In genomic region chr10:123255674-123256348, GRCm38 (mm10) we compare ENCODE assay signal across 15 mouse cellular contexts. TPM values are rescaled to one million over a fixed set of nuclear protein-coding genes. Genes with fewer than 3 reads are reported as not detected.
DNase-seq lines count a peak whose midpoint lies in the region; ATAC-seq and TF ChIP-seq lines count a peak whose summit lies in the region.
"Had no signal": no experiment of that assay in that cellular context is flagged by ENCODE, and none has a peak within 500 bp of the region (broad histone marks: within the 10 kb centered on the region; RNA-seq: fewer than 3 reads in every experiment).

No protein-coding gene starts in this region.

- H3K4me2 ChIP-seq in kidney, postnatal 0 days (ENCODE audit: low read length): no peak overlapping the region
- H3K4me2 ChIP-seq: heart, embryonic 15.5 days; hindbrain, embryonic 15.5 days; limb, embryonic 12.5 days; lung, embryonic 14.5 days; midbrain, embryonic 11.5 days had no signal

- H3K4me3 ChIP-seq in kidney, postnatal 0 days (replicated peaks; ENCODE audit: low read depth, low read length): no peak overlapping the region
- H3K4me3 ChIP-seq: heart, embryonic 15.5 days; hindbrain, embryonic 15.5 days; limb, embryonic 12.5 days had no signal

- intact Hi-C loops in left cerebral cortex, postnatal 36 days (cut with DNase I): no loop called here

- 83% methylated on average over 7 of the region's 7 CpGs for WGBS in kidney, postnatal 0 days

- no peak for DNase-seq in kidney, postnatal 0 days (ENCODE audit: low spot score)
- no peak for DNase-seq in kidney, adult 8-10 months
- DNase-seq in A20 (ENCODE audit: low read depth, low spot score) (peak; percentile 32), NIH3T3 (ENCODE audit: low read depth) (peak; percentile 26)
- no peak for DNase-seq in adrenal gland, adult 18-20 months (ENCODE audit: low spot score in 2 of 2)
- DNase-seq in left cerebral cortex, postnatal 36 days (ENCODE audit: low spot score in 2 of 2): no peak
- DNase-seq in cerebellum, postnatal 25 days: no peak
- DNase-seq: cerebellum, postnatal 36 days; gastrocnemius, postnatal 36 days; lung, embryonic 14.5 days had no signal

- no peak for ATAC-seq in kidney, postnatal 0 days (replicated peaks; ENCODE audit: low FRiP score, low read depth)
- ATAC-seq in erythroid progenitor cell, adult 5-6 weeks (replicated peaks; ENCODE audit: low FRiP score, poor library complexity, severe bottlenecking): peak; percentile 54; the same call in 1 of the 2 replicates

- H3K9me3 ChIP-seq in kidney, postnatal 0 days (replicated peaks; ENCODE audit: low read length): no peaks in the 10 kb centered on the region
- H3K9me3 ChIP-seq: heart, embryonic 15.5 days; hindbrain, embryonic 15.5 days; limb, embryonic 12.5 days had no signal

- H3K4me1 ChIP-seq in kidney, postnatal 0 days (replicated peaks; ENCODE audit: insufficient read depth, low read length): no peaks in the 10 kb centered on the region
- H3K4me1 ChIP-seq: heart, embryonic 15.5 days; hindbrain, embryonic 15.5 days had no signal

- no peak overlapping the region for H3K9ac ChIP-seq in kidney, postnatal 0 days (ENCODE audit: low read depth, low read length)
- H3K9ac ChIP-seq: heart, embryonic 15.5 days; hindbrain, embryonic 15.5 days; limb, embryonic 12.5 days; lung, embryonic 14.5 days had no signal

- H3K27ac ChIP-seq in kidney, postnatal 0 days: no peak overlapping the region
- H3K27ac ChIP-seq: heart, embryonic 15.5 days; hindbrain, embryonic 15.5 days; limb, embryonic 12.5 days had no signal

- TF ChIP-seq CTCF in kidney, postnatal 0 days (IDR thresholded peaks at IDR 0.05; ENCODE audit: low read depth): peak; percentile 33; the same call in 1 of the 2 replicates

- H3K36me3 ChIP-seq in kidney, postnatal 0 days (ENCODE audit: insufficient read depth, low read length): no peaks in the 10 kb centered on the region
- H3K36me3 ChIP-seq: heart, embryonic 15.5 days; hindbrain, embryonic 15.5 days; limb, embryonic 12.5 days had no signal

- no peaks in the 10 kb centered on the region for H3K27me3 ChIP-seq in kidney, postnatal 0 days (ENCODE audit: insufficient read depth, low read length)
- H3K27me3 ChIP-seq: heart, embryonic 15.5 days; hindbrain, embryonic 15.5 days had no signal

RNA-seq across cellular contexts. Expression of gene Fam19a2, which starts 8.0 kb away (rescaled TPM):
- 1.6 and 2.0 TPM in 2 replicates for polyA plus RNA-seq in kidney, postnatal 0 days (2015; fragmentation: Nextera tagmentation; extraction: Ambion mirVana)
- total RNA-seq in erythroid progenitor cell, adult 5-6 weeks (2015; ENCODE audit: low replicate concordance): not detected in 2 replicates
- not detected in 2 replicates for total RNA-seq in erythroid progenitor cell, adult 5-6 weeks (2017; ENCODE audit: low replicate concordance)
- 1 to 10 TPM; 1.4 to 1.7 TPM for total RNA-seq in adrenal gland, adult 18-20 months (2021)
- total RNA-seq in left cerebral cortex, postnatal 36 days (2021): 10 to 100 TPM; 66.6 to 74.9 TPM

RNA-seq across cellular contexts. Expression of gene Usp15, which starts 59.0 kb away (rescaled TPM):
- polyA plus RNA-seq in kidney, postnatal 0 days (2015; fragmentation: Nextera tagmentation; extraction: Ambion mirVana): 58.9 and 59.2 TPM in 2 replicates
- 405 and 417 TPM in 2 replicates for total RNA-seq in erythroid progenitor cell, adult 5-6 weeks (2015; ENCODE audit: low replicate concordance)
- 704 and 813 TPM in 2 replicates for total RNA-seq in erythroid progenitor cell, adult 5-6 weeks (2017; ENCODE audit: low replicate concordance)
- total RNA-seq in adrenal gland, adult 18-20 months (2021): 10 to 100 TPM; 75.2 to 92.7 TPM
- 100 to 1,000 TPM in 1 of 2 experiments, 10 to 100 TPM in 1; 92.3 to 112 TPM for total RNA-seq in left cerebral cortex, postnatal 36 days (2021)

Comparison
In these comparisons a context has a peak if more than half of its experiments do, and no peak if none do; other contexts are left out.
1. DNase-seq: peak in A20 (single experiment) and NIH3T3 (single experiment); none in kidney, postnatal 0 days (single experiment), kidney, adult 8-10 months (0 of 2), adrenal gland, adult 18-20 months (0 of 2), left cerebral cortex, postnatal 36 days (0 of 2) and cerebellum, postnatal 25 days (0 of 2).
2. RNA of gene Fam19a2, which starts 8.0 kb away (total RNA-seq): 66.6 to 74.9 TPM in left cerebral cortex, postnatal 36 days; 1.4 to 1.7 TPM in adrenal gland, adult 18-20 months and not detected in erythroid progenitor cell, adult 5-6 weeks; every median in the first group is over 10 times any median in the second.